Mouse (Mus musculus): Measurements from ENCODE around the gene Klhl41.

The Klhl41 gene
- long read RNA-seq, experiment 1: 0 reads
- long read RNA-seq, experiment 2: 0 reads

DNA sequence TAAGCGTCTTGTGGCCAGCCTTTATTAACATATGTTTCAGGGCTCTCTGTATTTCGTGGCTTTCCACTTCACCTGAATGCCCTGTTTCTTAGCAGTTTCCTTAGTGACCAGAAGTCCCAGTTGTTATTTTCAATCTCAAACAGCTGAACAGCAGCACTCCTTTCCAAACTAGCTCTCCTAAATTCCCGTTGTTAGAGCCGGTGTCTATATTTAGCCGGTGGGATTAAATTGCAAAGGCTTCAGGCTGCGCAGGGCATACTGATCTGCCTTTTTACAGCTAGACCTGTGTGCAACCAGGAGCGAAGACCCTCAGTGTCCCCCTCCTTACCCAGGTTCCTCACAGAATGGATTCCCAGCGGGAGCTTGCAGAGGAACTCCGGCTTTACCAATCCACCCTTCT is at the start of gene Klhl41:
Klhl41 (plus strand) TSS at position 268 of the 400 bp plus-strand sequence.
- intact Hi-C loops (cut with DNase I): no loop called here

DNA sequence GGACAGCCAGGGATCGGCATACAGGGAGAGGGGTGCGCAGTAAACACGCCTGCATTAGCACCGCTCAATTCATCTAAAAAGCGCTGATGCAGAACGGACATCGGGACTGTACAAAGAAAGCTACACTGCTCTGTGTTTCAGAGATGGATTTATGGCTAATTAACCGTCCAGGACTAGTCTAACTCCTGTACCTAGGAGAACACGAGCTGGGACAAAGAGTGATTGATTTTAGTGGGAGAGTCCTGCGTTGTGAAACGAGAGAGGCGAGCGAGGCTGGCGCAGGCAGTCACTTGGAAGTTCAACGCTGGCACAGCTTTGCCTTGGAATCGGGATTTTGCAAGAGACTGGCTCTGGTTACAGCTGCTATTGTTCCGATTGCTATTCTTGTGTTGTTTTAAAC is 40.7 kb upstream of the Klhl41 start:
- intact Hi-C loops (cut with DNase I): no loop called here

DNA sequence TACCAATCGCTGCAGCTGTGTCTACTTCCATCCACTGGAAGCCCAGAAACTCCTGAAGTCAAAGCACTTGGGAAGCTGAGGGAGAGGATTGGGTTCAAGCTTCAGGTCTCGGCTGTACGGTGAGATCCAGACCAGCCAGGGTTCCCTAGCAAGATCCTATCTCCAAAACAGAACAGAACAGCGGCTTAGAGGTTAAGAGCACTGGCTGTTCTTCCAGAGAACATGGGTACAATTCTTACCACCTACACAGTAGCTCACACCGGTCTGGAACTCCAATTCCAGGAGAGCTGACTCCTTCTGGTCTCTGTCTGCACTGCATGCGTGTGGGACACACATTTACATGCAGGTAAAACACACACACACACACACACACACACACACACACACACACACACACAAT is 40.0 kb upstream of the Klhl41 start:
- intact Hi-C loops (cut with DNase I): loop anchor here (10.0 kb wide), 1 partner anchor 225 kb away; no protein-coding TSS in a partner anchor

DNA sequence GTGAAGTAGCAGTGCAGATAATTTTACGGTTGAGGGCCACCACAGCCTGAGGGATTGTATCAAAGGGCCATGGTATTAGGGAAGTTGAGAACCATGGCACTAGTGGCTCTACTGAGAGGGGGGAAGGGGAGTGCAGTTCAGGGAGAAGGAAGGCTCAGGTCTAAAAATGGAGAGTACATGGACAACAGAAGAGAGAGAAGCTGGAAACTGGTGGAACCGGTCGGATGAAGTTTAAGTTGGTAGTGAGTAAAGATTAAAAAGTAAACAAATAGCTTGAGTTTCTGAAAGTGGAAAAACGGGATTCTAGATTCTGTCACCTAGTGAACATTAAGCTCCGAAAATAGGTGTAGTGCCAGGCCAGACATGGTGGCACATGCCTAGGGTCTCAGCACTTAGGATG is 39.1 kb upstream of the Klhl41 start:
- intact Hi-C loops (cut with DNase I): loop anchor here (10.0 kb wide), 1 partner anchor 224 kb away; no protein-coding TSS in a partner anchor

DNA sequence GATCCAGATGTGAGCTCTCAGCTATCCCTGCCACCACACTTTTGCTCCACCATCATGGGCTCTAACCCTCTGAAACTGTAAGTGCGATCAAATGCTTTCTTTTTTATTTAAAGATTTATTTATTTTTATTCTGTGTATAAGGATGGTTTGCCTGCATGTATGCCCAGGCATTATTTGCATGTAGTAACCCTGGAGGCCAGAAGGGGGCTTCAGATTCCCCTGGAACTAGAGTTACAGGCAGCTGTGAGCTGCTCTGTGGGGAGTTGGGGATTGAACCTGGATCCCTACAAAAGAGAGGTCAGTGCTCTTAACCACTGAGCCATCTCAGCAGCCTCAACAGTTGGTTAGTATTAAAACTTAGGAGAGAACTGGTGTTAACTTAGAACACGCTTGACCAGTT is 38.5 kb upstream of the Klhl41 start:
- intact Hi-C loops (cut with DNase I): loop anchor here (10.0 kb wide), 1 partner anchor 223 kb away; no protein-coding TSS in a partner anchor

DNA sequence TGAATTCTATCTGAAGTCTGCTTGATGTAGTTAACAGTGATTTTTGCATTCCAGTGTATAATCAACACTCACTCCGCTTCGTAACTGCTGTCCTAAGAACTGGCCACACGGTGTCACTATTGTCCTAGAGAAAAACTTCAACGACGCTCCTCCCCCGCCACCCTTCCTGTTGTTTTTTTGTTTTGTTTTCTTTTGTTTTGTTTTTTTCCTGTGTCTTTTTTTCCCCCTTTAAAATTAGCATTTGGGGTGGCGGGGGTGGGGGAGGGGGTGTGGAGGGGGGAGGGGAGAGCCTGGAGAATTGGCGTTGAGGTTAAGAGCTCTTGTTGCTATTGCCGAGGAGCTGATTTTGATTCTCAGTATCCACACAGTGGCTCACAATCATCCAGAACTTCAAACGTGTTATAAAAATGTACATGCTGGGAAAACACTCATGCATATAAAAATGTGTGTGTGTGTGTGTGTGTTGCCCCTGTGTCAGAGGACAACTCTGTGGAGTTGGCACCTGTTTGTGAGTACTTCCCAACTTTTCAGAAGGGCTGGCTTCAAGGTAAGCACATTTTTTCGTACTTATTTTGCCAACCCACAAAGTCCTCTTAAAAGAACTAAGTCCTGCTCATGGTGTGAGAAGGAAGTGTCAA is 34.7 kb upstream of the Klhl41 start:
- intact Hi-C loops (cut with DNase I): loop anchor here (5.0 to 10.0 kb wide), 3 partner anchors 42 to 220 kb away; no protein-coding TSS in a partner anchor

DNA sequence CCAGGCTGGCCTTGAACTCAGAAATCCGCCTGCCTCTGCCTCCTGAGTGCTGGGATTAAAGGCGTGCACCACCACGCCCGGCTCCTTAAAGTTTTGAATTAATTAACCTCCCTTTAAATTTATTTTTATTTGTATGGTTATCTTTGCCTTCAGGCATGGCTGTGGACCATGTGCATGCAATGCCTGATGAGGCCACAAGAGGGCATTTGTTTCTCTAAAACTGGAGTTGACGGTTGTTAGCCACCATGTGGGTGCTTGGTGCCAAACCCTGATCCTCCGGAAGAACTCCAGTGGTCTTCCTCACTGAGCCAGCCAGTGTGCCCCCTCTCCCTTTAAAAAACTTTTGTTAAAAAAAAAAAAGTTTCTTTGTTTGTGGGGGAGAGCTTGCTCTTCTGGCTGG is 34.1 kb upstream of the Klhl41 start:
- intact Hi-C loops (cut with DNase I): loop anchor here (5.0 to 10.0 kb wide), 3 partner anchors 41 to 219 kb away; no protein-coding TSS in a partner anchor

DNA sequence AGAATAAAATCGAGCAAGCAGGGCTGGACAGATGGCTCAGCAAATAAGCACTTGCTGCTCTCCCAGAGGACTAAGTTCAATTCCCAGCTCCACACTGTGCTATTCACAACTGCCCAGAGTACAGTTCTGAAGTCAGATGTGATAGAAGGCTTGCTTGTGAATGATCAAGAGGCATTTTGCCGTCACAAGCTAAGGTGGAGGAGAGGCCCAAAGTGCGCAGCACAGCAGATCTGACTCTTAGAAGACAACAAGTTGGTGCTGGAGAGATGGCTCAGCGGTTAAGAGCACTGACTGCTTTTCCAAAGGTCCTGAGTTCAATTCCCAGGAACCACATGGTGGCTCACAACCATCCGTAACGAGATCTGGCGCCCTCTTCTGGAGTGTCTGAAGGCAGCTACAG is 31.9 kb upstream of the Klhl41 start:
- intact Hi-C loops (cut with DNase I): loop anchor here (5.0 to 10.0 kb wide), 3 partner anchors 39 to 217 kb away; no protein-coding TSS in a partner anchor

DNA sequence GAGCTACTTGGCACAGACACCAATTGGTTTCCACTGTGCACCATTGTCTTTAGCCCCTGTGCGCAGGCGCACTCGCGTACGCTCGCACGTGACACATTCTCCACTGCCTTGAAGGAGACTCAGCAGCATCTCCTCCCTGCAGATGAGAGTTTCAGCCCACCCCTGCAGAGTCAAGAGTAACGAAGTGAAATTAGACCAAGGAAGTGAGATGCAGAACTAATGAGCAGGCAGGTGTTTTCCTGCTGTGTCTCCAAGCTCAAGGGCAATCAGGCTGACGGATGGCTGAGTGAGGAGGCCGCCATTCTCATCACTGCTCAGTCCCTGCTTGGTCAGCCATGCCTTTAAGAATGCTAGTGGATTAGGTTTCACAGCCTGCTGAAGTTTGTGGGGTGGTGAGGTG is 29.8 kb upstream of the Klhl41 start:
- intact Hi-C loops (cut with DNase I): no loop called here

DNA sequence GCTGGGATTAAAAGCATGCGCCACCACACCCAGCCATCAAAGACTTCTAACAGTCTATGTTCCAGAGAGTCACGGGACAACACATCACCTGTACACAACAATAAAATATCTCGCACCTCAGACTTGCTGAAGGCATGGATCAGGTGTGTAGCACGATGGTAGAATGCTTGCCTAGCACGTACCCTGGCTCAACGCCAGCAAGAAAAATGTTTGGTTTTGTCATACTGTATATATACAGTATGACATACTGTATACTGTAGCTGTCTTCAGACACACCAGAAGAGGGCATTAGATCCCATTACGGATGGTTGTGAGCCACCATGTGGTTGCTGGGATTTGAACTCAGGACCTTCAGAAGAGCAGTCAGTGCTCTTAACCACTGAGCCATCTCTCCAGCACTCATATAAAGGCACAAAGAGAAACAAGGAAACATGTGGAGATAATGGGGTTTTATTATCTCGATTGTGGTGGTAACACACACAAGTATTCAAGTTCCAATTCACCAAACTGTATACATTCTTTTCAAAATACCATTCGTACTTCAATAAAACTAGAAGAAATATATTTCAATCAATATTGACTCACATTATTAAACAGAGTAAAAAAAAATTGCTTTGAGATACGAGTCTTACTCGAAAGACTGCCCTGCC is 24.8 kb upstream of the Klhl41 start:
- intact Hi-C loops (cut with DNase I): no loop called here

DNA sequence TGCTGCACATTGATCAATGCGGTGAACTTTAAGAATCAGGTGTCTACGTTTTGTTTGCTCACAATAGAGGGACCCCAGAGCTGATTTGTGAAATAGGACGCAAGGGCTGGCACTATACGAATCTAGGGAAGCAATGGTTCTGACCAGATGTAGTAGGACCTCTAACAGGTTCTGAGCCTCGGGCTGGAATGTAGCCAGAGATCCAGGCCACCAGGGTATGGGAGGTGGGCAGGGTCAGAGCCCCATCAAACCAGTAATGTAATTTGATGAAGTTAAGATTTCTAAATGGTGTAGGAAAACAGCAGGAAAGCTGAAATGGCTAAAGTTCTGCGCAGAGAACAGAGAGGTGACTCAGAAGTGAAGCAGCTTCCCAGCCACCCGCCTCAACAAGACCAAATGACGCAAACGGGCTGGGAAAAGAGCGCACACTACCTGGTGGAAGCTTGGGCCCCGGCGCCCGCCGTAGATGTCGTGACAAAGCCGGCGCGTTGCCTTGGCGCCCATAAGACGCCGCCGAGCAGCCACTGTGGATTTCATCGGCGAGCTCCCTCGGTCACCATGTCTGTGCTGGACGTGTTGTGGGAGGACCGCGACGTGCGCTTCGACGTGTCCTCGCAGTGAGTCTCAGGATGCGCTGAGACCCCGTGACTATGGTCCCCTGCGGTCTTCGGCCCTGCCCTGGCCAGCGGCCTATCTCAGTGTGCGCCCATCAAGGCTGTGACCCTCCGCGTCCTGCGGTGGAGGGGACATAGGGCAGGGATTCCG is 23.0 kb upstream of the Klhl41 start, which contains the start of gene Bbs5:
Bbs5 (plus strand) TSS at position 446 of the 765 bp plus-strand sequence.
- intact Hi-C loops (cut with DNase I): no loop called here

DNA sequence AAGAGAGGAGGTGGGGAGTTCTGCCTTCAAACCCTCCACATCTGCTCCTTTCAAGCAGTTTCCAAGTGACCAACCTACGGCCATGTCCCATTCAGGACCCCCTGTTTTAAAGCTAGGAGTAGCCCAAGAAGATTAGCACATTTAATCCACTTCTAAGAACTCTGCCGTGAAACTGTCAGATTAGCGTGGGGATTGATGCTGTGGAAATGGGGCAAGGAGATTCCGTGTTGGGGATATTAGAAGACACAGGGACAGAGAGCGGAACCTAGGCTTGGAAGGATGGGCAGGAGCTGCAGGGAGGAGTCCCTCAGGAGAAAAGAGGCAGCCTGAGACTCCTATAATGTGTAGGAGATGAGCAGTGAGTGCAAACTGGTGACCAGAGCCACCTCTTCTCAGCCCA is 20.2 kb upstream of the Klhl41 start:
- intact Hi-C loops (cut with DNase I): no loop called here

DNA sequence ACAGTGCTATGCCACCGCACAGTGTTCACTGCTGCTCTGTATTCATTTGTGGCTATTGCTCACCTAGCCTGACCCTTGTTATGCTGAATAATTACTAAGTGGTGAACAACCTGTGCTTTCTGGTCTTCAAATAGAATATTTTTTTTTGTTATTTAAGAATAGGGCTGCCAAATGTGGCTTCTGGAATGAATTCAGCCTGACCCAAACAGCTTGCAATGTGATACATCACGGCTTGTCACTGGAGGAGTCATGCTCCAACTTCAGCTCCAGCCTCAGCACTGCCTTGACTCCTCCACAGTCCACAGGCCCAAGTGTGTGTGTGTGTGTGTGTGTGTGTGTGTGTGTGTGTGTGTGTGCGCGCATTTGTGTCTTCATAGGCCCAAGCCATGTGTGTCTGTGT is 10.6 kb upstream of the Klhl41 start:
- intact Hi-C loops (cut with DNase I): no loop called here

DNA sequence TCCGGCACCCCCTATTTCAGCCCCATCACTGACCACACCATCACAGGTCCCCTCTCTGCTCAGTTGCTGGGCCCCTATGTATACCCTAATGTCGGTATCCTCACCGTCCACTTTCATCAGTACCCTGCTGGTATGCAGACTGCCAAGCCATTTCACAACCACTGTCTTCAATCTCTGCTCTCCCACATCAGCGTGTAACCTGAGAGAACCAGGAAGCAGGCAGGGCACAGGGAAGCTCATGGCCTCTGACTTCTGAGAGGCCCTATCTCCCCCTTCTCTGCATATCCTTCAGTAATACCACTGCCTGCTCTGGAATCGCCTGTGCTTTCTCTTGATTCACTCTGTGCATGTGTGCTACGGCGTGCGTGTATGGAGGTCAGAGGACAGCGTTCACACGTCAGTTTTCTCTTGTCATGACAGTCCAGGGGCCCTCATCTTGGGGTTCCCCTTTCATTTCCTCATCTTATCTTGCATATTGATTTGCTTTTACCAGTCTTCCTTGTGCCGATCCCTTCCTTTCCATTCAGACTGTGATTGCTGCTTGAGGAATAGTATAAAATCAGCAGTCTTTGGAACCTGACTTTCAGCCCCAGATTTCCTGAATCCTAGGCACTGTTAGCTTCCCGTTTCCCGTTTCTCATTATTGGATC is 6.0 kb upstream of the Klhl41 start:
- intact Hi-C loops (cut with DNase I): no loop called here

DNA sequence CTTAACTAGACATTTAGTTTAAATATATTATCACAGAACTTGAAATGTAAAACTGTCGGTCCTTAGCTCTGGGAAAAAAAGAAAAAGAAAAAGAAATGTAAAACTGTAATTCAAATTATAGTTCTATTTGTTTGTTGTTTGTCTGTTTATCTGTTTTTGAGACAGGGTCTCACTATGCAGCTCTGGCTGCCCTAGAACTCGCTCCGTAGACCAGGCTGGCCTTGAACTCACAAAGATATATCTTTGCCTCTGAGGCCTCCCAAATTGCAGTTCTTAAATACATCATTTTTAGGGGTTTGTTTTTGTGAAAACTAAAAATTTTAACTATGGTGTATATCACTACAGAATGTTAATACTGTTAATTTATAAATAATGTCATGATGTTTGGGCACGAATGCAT is 2.3 kb upstream of the Klhl41 start:
- intact Hi-C loops (cut with DNase I): no loop called here

DNA sequence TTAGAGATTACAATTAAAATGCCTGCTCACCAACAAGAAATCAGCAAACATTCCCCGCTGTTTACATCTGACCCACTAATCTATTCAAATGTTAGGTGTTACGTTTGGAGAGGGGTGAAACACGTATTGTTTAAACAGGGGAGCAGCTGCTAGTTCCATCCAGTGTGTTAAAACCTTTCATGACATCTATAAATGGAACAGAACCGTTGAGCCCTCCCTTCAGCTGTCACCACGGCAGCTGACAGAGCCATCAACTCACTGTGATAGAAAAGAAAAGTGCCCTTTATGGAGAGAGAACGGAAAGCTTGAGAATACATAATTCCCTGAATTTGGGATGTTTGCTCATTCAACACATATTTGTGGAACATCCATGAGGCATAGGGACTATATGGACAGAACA is 1.5 kb upstream of the Klhl41 start:
- intact Hi-C loops (cut with DNase I): no loop called here

DNA sequence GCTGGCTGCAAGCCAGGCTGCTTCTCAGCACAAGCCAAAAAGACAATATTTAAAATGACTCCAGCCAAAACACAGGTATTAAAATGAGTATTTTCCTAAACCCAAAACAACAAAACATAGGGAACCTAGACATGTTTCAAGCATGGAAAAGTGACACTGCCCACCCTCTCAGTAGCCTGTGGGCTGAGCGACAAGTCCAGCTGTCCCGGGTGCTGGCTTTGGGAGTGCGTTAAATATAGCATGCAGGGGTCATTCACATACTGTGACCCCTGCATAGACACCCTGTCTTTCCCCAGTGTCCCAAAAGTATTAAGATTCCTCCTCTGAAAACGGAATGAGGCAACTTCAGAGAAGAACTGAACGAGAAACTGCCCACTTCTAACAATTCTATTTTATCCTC is 3.8 kb downstream of the Klhl41 start:
- intact Hi-C loops (cut with DNase I): no loop called here

DNA sequence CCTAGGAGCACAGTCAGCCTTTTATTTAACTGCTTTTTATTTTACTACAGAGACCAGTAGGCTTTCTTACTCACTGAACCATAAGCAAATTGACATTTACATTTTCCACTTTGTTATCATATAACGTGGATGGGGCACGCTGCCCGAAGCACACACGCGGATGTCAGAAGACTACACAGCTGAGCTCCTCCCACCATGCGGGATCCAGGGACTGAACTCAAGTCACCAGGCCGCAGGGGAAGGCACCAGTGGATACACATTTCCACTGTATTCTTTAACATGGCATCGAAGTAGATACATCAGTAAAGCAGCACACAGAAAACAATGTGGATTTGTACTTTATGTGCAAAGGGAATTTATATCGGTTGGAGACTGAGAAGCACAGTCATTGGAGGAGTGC is 5.3 kb downstream of the Klhl41 start:
- intact Hi-C loops (cut with DNase I): loop anchor here (5.0 kb wide), 1 partner anchor 38 kb away; no protein-coding TSS in a partner anchor

DNA sequence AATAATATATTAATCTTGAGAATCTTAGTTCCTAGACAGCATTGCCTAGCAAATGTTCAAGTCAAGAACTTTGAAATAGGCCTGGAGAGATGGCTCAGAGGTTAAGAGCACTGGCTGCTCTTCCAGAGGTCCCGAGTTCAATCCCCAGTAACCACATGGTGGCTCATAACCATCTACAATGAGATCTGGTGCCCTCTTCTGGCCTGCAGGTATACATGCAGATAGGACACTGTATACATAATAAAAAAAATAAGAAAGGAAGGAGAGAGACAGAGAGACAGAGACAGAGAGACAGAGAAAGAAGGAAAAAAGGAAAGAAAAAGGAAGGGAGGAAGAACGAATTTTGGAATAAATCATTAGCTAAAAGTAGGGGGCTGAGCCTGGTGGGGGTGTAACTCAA is 6.8 kb downstream of the Klhl41 start:
- intact Hi-C loops (cut with DNase I): loop anchor here (5.0 kb wide), 1 partner anchor 39 kb away; no protein-coding TSS in a partner anchor

DNA sequence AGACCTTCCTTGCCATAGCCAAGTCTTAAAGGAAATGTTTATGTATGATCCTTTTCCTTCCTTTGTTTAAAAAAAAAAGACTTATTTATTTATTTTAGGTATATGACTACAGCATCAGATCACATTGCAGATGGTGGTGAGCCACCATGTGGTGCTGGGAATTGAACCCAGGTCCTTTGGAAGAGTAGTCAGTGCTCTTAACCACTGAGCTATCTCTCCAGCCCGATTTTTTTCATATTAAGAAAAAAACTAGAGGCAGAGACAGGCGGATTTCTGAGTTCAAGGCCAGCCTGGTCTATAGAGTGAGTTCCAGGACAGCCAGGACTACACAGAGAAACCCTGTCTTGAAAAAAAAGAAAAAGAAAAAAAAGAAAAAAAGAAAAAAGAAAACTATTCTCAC is 7.3 kb downstream of the Klhl41 start:
- intact Hi-C loops (cut with DNase I): loop anchor here (5.0 kb wide), 1 partner anchor 40 kb away; no protein-coding TSS in a partner anchor

DNA sequence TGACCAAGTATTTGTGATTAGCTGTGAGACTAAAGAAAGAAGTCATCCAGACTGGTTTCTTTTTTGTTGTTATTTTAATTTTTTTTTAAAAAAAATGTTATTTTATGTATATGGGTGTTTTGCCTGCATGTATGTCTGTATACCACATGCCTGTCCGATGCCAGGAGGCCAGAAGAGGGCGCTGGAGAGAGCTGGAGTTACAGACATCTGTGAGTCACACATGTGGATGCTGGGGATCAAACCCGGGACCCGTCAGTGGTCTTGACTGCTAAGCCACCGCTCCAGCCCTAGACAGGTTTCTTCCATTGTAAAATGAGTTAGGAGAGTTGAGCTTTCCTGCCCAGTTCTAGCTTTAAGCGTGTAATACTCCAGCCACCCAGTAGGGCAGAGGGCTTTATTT is 10.1 kb downstream of the Klhl41 start:
- intact Hi-C loops (cut with DNase I): loop anchor here (5.0 kb wide), 1 partner anchor 43 kb away; no protein-coding TSS in a partner anchor

All from adrenal gland (tissue).